Mouse (Mus musculus): ENCODE measurements around the gene Dclk1.
A peak's percentile ranks its signal among the peaks of the same experiment; 100 is the strongest.

The Dclk1 gene

DNA sequence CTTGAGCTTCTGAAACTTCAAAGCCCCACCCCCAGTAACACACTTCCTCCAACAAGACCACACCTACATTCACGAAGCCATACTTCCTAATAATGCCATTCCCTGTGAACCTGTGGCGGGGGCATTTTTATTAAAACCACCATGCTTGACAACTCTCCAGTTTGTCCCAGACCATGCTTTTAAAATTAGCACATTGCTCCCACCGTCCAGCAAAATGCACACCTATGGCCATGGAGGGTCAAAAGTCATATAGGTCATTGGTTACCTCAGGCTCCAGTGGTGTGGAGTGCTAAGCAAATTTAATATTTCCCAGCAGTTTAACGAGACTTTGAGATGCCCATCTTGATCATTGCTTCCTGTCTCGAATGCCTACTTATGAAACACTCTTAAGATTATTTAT, 23.9 kb downstream of the Dclk1 start:
- DNase-seq: no peak

- no peak for DNase-seq
These were observed 27.6 kb downstream of the Dclk1 start for GRCm38 (mm10) chr3:55269802-55270201.

GRCm38 (mm10) chr3:55270345-55270744, 28.2 kb downstream of the Dclk1 start:
- no peak for DNase-seq

DNA sequence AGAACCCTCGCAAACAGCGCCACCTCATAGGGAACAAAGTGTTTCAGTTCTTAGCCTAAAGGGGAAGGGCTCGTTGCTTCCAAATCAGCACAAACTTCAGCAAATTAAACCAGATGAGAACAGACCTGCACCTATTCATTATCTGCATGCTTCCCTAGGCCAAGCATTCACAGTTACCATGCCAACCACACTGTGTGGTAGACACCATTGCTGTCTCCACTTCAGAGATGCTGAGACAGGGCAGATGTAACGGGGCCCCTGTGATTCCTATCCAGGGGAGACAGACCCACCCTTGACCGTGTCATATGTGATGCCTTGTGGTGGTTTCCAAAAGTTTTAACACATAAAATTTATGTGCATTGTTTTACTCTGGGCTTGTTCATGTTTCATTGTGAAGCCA, 28.8 kb downstream of the Dclk1 start:
- no peak for DNase-seq

DNA sequence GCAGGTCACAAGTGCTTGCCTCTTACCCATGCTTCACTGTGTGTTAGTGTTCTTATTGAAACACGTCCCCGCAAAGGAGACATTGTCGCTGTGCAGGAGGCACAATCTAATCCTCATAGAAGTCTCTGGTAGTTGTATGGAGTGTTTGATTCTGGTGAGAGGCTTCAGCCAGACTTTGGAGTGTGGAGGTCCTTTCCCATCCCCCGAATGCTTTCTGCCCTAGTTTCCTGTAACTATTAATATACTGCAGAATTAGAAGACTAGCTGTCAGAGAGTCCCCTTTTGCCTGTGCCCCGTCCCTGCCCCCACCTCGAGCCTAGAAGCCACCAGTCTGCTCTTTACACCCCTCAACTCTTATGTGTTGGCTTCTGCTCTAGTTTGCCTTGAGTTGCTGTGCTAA, 30.4 kb downstream of the Dclk1 start:
- no peak for DNase-seq

DNA sequence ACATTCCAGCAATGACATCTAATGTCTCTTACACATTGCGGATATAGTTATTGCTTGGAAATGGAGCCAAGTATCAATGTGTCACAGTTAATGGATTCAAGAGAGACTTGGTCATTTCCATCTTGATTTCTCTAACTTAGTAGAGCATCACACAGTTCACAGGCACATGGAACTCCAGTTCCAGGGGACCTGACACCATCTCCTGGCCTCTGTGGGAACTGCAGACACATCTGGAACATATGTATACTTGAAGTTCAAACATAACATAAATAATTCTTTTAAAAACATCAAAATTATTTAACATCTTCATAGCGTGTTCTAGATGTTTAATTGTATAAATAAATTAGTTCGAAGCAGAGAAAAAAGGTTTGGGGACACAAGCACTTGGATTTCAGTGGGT, 34.3 kb downstream of the Dclk1 start:
- no peak for DNase-seq

DNA sequence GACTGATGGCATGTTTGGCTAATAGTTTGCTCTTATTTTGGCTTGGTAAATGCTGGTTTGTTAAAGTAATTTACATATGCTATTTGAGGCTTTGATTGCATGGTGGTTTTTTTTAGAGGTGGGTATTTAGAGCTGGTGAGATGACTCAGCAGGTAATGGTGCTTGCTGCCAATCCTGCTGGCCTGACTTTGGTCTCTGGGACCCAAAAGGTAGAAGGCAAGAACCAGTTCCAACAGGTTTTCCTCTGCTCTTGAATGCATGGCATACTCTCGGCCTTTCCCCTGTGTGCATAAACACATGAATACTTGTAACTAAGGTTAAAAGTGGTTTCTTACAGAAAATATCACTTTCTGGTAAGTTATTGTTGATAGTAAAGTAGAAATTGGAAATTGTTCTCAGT, 34.7 kb downstream of the Dclk1 start:
- DNase-seq: no peak

DNA sequence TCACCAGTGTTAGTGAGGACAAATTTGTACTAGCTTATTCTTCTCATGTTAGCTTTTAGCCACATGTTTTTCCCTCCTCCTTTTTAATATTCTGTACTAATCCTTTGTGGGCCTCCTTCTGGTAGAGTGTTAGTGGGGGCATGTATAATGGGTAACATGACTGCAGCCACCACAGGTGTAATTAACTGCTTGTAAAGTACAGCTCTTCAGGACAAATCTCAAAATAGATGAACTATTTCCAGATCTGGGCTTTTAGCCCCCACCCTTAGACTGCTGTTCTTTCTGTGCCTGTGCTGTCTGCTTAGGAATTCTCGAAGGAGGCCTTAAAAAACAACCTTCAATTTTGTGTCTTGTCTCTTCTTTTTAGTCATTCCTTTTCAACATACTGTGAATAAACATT, 35.7 kb downstream of the Dclk1 start:
- DNase-seq: no peak

- DNase-seq: no peak
These were observed 37.8 kb downstream of the Dclk1 start for GRCm38 (mm10) chr3:55279923-55280322.

DNA sequence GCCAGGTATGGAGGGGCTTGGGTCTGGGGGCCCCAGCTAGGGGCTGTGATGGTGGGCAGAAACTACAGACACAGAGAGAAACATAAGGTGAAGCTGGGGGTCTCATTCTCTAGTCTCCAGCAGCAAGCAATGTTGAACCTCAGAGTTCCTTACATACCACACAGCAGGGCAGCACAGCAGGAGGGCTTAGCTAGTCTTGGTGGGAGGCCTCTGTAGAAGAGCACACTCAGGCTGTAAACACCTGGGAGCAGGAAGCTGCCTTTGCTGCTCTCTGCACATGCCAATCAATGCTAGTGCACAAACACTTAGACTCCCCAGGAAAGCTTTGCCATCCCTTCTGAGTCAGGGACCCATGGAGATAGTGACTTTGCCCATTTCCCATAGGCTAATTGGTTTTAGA, 38.3 kb downstream of the Dclk1 start:
- no peak for DNase-seq

- no peak for DNase-seq
These were observed 42.1 kb downstream of the Dclk1 start for GRCm38 (mm10) chr3:55284215-55284614.

- no peak for DNase-seq
These were observed 46.6 kb downstream of the Dclk1 start for GRCm38 (mm10) chr3:55288726-55289125.

DNA sequence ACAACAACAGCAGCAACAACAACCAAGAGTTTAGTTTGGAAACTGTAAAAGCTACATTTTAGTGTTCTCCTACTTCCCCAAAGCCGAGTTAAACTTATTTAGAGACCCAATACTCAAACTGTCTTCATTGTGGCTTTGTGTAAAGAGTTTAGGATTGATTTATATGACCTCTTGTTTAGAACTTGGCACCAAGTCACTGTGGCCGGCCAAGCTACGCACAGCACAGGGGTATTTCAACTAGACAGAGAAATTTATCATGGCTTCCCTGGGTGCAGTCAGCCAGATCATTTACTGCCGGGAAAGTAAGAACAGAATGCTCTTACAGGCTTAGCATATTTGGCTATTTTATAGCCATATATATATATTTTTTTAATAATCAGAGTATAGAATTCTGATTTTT, 49.8 kb downstream of the Dclk1 start:
- DNase-seq: no peak

GRCm38 (mm10) chr3:55292783-55293430, 50.7 kb downstream of the Dclk1 start:
- no peak for DNase-seq

GRCm38 (mm10) chr3:55305653-55306052, 63.5 kb downstream of the Dclk1 start:
- DNase-seq: no peak

GRCm38 (mm10) chr3:55307553-55308177, 65.5 kb downstream of the Dclk1 start:
- no peak for DNase-seq

DNA sequence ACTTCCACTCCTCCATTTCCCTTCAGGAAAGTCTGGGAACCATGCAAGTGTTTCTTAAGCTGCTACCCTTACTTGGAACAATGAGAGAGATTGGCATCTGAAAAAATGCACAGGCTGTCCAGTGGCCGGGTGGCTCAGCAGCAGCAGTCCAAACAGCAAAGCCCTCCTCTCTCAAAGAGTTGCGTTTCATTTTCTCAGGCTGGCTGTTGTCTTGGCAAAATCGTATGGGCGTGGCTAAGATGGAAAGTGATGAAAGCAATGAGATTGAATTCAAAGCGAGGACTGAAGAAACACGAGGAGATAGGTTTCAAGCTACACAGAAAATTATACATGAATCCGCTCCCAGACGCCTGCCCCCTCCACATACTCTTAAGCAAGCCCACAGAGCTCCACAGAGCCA, 67.8 kb downstream of the Dclk1 start:
- no peak for DNase-seq

DNA sequence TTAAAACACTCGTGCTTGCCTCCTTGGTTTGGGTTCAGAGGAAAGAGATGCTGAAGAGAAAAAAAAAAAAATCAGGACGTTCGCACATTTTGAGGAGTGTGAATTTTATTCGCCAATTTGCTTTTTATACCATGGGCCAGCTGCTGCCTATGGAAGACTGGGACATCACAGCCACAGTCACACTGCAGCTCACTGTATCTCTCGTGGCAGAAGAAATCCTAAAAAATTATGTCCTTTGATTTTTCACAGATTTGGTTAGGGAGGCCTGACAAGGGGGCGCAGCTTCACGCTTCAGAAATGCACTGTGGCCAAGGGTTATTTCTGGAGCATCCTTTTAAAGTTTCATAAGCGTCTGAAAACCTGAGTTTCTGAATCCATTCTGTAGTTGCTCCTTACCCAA, 73.7 kb downstream of the Dclk1 start:
- DNase-seq: no peak

DNA sequence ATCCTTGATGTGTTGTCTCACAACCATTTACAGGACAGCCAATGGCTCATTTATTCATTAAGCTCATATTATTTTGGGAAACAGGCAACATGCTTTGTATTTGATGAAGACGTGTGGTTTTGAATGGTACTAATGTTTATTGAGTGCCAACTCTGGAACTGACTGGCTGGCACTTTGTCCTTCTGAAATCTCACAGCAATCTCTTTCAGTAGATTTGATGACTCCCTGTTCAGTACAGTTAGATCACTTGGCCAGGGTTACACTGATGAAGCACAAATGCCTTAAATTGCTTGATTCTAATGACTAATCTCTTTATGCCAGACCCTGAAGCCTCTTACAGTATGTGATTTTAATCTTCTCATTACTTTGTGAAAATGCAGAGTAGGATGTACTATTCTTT, 75.9 kb downstream of the Dclk1 start:
- no peak for DNase-seq

DNA sequence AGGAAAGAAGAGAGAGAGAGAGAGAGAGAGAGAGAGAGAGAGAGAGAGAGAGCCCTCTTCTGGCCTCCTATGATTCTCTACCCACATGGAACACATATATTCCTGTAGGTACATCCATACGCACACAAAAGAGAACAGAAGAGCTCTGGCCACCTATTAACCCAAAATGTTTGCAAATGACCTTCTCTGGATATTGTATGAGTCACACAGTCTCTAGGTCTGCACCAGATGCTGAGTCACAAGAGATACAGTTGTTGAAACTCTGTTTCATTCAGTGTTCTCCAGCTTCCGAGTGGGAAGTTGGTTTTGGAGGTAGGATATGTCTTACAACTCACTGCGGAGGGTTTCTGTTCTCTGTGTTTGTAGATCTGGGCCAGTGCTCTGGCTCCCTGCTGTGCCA, 78.4 kb downstream of the Dclk1 start:
- no peak for DNase-seq

DNA sequence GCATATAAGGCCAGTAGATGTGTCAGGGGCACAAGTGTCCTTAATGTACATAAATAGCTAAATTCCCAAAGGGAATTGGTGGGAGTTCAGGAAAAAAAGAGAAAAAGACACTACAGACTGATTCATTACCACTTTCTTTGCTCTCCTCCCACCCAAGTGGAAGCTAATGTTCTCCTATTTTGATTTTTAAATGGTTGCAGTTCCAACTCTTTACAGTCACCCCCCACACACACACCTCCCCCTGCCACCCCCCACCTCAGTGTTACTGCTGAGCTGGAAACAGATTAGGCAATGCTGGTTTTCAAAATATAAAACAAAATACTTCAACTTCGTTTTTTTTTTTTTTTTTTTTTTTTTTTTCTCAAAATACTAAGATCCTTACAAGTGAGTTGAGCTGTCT, 81.9 kb downstream of the Dclk1 start:
- DNase-seq: no peak

DNA sequence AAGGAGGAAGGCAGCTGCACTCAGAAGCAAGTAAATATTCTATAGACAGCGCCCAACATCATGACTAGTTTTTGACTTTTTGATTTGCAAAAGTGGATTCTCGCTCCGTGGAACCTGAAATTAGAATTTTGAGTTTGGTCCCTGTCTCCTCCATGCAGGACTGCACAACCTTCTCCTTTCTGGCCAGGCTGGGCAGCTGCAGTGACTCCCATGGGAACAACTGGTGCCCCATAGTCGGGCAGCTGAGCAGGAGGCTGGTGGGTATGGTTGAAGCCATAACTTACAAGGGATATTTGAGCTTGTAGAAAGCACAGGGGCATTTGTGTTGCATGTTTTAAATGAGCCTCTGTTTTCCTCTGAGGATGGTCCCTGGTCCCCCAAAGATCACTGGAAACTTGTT, 88.3 kb downstream of the Dclk1 start:
- no peak for DNase-seq

- DNase-seq: no peak
These were observed 89.5 kb downstream of the Dclk1 start for GRCm38 (mm10) chr3:55331694-55332093.

- no peak for DNase-seq
These were observed 91.3 kb downstream of the Dclk1 start for GRCm38 (mm10) chr3:55333511-55333910.

DNA sequence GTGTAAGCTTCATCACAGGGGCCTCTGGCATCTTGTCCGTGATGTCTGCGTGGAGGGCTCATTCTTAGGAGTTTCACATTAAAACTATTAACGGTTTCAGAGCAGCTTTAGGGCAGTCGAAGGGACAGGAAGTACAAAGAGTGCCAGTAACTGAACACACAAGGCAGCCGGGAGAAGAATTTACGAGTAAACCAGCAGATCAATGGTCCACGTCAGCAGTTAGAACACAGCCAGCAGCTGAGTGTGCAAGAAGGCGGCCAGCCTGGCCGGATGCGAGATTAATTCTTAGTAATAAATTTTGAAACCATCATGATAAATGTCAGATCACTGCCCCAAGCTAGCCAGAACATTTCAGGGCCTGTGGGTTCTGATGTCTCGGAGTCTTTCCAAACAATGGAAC, 94.7 kb downstream of the Dclk1 start:
- peak; percentile 41 for DNase-seq

All from kidney, adult 11 months (tissue).